Mouse (Mus musculus) right cerebral cortex, postnatal 10 days (tissue): Measurements from ENCODE around the gene Gm11111.
"Not testable (repeated sequence)": the region's sequence is repeated elsewhere in the genome, so short reads cannot be mapped to it uniquely, and the experiment has no call there.

Source experiments
- DNase-seq, 2 experiments: peaks; one replicate each; pipeline ENCODE4 v3.0.0; 2021; ENCODE audit warnings: low spot score in 2 of 2

The Gm11111 gene

DNA sequence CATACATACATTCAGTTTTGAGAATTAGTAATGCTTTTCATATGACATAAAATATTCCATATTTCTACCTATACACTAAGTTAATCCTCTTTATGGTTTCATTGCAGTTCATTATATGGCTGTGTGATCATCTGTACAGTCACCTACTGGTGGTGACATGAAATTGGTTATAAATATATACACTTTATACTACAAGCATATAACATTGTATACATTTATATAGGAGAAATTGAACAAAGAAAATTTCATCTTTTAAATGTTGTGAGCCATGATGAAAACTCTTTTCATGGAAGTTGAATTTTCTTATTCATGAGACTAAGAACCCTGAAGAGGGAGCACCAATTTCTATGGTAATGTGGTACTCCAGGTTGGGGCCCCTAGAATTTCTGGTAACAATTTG is at the start of gene Gm11111:
Gm11111 (plus strand) TSS at position 301 of the 400 bp plus-strand sequence.
- DNase-seq: no peak

DNA sequence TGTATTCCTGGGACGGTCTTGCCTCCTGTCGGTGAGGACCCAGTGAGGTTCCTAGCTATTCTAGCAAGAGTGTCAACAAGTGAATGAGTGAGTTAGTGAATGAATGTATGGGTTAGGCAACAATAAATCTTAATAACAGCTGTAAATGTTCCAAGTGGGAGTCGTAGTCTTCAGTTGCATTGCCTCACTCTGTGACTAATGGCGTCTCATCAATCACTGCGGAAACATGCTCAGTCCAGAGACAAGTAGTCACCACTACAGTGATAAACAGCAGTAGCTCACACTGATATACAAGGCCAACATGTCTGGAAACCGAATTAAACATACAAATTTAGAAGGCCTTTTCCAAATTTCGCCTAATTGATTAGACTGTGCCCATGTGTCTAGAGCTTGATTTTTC is 36.3 kb upstream of the Gm11111 start:
- no peak for DNase-seq

DNA sequence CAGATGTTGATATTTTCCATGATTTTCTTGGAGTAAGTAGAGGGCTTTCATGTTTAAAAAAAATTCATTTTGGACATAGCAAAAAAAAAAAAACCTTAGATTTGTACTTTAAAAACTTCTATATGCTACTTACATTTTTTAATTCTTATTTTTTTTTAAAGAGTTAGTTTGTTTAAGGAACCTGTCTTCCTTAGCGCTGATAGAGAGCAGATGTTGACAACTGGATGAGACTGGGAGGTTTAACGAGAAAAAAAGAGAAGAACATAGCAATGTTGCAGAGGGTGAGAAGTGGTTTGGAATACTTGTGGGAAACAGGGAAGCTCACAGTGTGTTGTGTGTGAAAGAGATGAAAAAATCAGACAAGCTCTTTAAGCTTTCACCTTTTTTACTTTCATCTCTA is 32.4 kb upstream of the Gm11111 start:
- no peak for DNase-seq

DNA sequence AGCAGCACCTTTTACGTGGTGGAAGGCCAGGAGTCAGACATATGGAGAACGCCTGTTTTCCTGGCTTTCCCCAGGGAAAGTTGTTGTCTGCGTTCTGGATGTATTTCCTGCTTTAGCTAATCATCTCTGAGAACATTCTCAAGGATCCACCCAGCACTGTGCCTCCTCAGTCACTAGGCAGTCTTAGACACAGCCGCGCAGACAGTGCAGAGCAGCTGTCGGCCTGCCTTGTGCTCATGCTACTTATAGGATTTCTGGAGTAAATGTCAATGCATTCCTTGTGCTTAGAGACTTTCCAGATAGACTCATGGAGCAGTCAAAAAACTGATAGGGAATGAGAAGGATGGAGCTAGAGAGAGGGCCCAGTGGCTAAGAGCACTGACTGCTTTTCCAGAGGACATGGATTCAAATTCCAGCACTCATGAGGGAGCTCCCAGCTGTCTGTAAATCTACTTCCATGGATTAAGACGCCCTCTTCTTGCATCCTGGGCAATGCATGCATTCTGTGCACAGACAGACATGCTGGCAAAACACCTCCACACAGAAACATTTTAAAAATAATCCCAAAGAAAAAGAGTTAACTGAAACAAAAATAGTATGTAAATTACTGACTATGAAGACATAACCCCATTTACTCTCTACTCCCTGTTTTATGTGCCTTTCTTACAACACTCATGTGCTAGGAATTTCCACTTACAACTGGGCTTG is 30.1 kb upstream of the Gm11111 start:
- peak; percentile 23 to 39 for DNase-seq

DNA sequence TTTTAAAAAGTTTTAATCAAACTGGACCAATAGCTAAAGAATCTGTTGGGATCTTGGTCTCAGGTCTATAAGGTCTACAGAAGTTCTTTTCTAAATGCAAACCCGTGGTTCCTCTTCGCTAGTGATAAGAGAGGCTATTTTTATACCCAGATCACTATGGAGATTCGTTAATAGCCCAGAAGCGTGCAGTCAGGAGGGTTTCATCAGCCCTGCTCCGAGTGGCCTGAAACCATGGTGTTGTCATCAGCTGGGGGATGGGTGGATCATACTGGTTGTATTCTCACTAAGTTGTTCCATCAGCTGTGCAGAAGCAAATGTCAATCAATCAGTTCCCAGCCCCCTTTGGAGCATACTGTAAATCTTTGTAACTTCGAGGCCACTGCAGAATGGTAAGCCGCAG is 29.4 kb upstream of the Gm11111 start:
- no peak for DNase-seq

DNA sequence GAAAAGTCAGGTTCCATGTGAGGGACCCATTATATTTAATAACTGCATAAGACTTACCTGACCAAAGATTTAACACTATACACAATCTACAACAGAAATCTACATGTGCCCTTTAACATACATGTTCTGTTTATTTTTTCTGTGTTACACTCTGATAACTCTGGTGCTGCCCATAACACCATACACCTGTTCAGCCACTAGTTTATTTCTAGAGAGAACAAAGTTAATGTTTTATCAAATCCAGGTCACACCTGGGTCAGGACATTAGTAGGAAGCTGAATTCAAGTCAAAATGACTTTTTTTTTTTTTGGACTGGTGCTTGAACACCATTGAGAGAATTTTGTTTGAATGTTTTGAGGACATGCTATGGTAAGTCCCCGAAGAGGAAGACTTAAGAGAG is 28.7 kb upstream of the Gm11111 start:
- DNase-seq: no peak

DNA sequence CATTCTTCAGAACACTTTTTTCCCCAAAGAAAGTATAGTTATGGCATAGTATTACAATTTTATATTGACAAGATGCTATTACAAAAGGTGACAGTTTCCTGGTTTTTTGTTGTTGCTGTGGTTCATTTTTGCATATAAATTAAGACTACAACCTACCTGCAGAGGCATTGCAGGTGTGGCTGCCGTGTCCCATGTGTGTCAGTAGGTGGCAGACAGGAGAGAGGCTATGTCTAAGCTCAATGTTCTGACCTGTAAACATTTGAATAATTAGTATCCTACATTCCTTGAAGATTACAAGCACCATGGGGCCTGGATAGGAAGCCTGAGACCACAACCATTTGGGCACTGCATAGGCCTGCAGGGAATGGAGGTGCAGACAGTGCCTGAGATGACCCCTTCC is 11.2 kb upstream of the Gm11111 start:
- DNase-seq: no peak

DNA sequence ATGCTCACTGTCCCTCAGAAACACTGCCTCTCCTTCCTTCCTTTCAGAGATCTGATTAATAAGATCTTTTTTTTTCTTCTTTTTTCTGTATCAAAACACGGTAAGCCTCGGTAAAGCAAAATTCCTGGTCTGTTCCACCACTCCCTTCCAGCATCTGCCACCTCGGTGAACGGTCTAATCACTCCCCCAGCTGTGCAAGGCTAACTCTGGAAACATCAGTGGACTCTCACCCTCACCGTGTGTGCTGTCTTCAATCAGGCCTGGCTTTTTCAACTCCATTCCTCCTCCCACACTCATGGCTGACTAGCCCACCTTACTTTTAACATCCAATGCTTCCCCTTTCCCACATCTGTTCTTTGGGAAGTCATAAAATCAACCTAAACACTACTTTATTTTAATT is 2.2 kb upstream of the Gm11111 start:
- no peak for DNase-seq

DNA sequence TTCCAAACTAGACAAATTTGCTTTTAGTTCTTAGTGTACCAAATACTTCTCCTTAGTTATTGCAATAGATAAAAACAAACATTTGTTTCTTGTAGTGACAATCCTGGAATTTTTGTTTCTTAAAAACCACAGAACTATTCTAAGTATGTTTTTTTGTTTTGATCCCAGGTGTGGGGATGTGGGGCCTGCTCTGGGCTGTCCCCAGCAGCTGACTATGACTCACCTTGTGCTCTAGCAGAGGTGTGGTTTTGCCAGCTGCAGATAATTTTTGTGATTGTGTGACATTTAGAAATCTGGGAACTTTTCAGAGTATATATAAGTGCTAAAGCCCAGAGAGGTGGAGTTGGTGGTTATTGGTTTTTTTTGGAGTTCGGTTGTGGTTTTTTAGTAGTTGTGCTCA is 1.6 kb upstream of the Gm11111 start:
- DNase-seq: no peak

DNA sequence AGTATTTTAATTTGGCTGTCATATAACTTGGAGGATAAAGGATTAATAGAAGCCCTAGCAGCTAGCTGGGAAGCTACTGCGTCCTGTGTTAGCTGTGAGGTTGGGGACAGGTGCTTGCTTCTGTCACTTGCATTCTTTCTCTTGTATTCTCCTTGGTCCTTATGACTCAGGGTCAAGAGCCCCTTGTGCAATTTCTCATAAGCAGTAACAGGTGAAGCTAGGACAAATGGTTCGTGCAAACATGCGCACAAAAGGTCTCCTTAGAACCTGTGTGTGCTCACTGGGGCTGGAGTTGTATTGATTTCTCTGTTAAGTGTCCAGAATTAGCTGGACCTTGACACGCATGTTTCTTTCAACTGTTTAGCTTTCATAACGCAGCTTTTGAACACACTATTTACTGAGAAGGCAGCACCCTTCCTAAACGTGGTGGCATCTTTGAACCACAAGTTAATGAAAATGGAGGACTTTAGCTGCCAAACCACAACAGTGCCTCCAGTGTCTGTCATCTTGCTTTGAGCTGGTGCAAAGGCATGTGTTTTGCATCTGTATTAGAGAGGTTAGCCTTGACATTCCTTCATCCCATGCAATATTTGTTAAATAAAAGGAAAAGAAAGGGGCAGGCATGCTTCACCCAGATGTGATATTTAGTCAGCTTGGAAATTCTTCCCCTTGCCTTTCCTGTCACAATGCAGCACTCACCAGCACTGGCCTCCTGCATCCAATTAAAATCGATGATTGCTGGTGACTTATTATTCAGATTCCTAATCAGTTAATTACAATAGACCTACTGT is 511 bp downstream of the Gm11111 start:
- no peak for DNase-seq

DNA sequence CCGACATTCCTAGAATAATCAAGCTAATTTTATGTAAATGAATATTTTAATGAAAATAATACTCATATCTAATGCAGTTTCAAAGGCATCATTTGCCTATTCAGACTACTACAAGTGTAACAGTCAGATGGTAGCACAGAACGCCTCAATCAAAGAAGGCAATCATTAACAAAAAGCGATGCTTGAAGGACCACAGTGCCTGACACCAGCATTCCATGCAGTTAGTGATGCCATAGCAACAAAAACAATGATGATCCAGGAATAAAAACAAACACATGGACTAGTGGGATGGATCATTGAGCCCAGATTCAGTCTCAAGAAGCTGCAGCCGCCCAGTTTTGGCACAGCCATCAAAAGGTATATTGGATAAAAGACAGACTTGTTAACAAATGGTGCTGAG is 8.8 kb downstream of the Gm11111 start:
- no peak for DNase-seq

DNA sequence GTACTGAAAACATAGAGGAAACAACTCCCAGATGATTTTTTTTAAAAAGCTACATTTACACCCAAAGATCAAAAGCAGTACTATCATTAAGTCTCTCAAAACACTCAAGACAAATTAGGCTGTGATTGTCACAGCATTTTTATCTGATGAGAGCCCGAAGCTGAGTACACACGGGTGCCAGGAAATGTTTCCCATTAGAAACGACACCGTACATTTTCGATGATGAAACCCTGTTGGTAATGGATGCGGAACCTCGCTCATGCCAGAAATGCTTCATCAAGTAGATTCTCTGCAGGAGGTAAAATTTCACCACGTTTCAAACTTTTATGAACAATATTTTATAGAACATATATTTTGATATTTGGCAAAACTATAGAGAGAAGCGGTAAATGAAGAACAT is 10.3 kb downstream of the Gm11111 start:
- DNase-seq: no peak

DNA sequence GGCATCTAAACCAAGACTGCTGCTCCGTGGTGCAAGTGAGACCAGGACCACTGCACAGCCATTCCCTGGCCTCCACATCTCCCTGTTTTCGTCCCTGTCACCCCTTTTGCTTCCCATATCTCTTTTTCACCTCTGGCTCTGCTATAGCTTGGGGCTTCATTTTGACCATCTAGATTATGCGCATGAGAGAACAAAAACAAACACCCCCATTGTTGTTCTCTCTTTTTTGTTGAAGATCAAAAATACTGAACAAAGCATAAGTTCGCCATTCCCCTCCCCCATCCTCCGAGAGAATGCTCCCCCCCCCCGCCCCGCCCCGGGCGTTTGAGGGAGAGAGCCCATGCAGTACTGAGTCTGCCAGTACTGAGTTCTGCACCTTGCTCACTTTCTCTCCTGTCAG is 11.3 kb downstream of the Gm11111 start:
- DNase-seq: no peak

DNA sequence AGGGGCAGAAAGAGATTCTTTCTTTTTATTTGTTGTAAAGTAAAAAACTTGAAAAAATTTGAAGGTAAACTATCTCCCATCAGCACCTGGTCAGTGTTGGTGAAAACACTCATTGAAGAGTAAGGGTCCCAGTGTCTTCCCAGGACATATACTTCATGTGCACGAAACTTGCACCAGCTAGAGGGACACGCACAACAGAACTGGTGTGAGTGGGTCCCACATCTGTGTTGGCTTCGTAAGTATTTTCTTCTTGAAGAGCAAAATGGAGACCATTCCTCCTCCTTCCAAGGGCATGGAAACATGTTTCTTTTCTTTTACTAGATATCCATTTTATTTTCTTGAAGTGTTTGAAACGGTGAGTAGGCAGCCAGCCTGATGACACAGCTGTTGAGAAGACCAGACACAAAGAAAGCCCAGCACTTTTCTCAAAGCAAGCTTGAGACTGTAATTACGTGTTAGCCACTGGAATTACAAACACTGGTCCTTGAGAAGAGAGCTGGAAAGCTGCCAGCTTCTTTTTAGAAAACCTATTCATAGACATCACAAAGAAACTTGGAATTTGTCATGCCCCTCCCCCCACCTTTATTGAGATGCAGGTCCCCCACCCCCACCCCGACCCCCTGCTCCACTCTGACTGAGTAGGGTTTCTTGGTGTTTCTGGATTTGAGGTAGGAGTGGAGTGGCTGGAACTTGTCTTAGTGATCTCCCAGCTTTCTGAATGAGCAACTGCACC is 14.1 kb downstream of the Gm11111 start:
- DNase-seq: no peak

DNA sequence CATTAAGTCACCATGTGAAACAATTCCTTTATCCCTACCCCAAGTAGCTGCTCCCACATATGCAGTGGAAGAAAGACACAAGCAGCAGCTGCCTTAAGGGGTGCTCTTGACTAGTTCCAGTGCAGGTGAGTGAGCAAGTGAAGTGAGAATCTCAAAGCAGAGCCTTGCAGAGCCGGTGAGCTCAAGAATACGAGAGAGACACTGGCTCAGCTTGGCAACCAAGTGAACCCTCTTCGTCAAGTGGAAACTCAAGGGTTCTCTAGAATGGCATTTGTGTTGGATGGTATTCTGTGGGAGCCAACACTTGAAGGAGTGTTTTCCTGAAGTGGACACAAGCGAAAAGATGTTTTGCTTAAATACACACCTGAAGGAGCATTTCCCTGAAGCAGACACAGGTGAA is 16.0 kb downstream of the Gm11111 start:
- no peak for DNase-seq

DNA sequence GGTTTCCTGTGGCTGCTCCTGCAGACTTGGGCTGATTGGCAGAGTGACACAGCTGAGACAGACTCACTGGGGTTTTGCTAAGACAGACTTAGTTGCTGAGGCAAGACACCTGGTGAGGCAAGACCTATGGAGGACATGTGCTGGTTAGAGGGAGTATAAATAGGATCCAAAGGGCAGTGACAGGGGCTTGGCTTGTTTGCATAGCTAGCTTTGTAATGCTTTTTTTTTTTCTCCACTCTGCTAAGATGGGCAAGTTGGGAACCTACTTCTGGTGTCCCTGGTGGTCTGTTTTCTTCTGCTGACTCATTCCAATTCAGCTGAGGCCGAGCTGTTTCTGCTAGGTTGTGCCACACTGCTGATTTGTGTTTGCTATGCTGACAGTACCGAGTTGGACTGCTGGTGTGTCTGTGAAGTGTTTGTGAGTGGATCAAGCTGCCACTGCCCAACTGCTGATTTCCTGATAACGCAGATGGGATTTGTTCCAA is 16.6 kb downstream of the Gm11111 start:
- DNase-seq: no peak

DNA sequence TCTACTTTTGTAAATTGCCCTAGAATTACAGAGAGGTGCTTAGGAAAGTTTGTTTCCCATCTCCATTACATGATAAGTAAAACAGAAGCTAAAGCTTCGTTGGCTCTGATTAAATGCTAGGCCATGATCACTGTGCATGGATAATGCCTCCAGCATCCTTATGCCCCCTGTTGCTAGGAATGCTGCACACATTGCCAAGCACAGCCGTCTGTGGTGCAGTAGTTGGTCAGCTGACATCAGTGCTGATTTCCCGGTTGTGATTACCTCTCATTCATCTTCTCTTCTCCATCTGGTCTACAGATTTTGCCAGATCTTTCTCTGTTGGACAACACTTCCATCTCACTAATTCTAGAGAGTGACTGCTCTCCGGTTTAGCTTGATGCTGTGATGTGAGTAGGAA is 19.9 kb downstream of the Gm11111 start:
- no peak for DNase-seq

DNA sequence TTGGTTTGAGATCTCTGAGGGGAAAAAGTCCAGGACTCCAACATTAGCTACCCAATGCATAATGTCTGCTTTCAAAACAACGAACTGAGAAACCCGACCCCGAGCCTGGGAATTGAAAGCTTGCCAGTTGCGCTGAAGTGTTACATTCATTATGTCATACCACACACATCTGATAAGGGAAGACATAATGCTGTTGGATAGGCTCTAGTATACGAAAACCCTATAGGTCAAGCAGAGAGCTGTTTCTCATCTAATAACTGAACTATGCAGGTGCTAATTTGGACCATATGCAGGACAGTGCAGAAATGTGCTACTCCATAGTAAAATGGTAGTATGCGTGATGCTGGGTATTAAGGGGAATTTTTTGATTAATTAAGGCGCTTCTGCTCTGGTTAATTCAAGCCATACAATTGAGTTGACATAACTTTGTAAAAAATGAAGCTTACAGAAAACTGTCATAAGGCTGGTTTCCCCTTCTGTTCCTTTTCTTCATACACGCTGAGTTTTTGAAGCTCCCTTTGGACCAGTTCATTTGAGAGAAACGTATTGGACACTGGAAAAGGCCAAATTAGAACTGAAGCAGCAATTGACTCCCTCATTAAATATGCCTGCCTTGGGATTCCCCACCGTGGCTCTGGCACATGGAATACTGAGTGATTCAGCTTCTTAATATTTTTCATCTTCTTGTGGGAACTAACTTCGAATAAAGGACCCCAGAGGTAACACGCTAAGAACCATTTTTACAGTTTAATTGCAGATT is 22.4 kb downstream of the Gm11111 start:
- no peak for DNase-seq

DNA sequence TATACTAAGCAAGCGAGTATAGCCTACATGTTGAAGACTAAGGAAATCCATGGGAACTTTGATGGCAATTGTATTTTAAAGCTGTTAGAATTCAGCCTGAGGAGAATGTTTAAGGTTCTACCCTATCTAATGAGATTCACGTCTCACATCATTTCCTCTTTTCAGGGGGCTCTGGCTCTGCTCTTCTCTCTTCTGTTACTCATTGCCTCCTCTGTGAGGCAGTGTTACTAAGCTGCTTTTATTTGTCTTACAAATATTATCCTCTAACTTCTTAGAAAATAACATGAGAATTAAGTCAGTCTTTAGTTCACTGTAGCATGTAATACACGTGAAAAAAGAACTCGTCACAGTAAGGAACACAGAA is 23.0 kb downstream of the Gm11111 start:
- DNase-seq: no peak

DNA sequence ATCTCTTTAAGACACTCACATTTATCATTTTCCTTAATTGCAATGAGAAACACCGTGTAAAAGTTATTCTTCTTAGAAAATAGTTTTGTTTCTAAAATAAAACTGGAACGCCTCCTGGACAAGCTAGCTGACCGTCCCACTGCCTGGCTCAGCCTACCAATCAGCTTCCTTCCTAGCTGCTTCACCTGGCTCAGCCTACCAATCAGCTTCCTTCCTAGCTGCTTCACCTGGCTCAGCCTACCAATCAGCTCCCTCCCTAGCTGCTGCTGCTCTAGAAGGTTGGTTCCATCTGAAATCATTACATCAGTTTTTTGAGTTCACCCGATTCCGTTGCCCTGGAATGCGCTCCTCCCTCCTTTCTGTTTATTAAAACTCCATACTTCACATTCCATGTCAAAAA is 24.0 kb downstream of the Gm11111 start:
- not testable (repeated sequence) for DNase-seq

DNA sequence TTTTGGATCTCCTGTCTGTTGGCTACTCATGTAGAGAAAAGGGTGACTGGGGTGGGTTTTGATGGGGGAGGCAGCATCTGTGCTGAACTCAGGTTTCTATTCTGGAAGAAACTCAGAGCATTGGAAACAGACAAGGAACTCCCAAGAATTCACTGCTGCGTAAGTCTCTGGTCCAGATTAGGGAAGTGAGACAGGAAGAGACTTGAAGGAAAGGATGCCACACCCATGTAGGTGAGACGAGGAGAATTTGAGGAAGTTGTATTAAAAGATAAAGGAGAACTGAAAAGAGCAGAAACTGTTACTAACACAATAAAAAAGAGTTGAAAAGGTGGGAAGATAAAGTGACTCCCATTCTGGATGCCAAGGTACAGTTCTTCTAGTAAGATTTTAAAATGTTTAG is 25.9 kb downstream of the Gm11111 start:
- DNase-seq: no peak

DNA sequence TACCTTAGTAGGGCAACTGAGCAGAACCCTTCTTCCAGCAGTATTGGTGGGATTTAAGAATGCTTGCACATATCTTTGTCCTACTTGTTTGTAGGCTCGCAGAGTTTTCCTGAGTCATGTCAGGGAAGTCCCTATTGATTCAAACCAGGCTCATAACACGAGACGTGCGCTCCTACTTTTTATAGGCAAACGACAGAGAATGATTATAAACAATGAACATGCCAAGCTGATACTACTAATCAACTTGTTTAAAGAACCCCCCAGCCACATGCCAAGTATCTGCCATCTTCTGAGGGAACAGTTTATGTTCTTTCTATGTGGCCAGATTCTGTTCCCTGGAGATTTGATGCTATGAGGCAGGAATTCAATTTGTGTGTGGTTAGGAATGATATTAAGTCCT is 28.3 kb downstream of the Gm11111 start:
- DNase-seq: no peak
